Mouse (Mus musculus): ENCODE results near the gene Actl7b.

DNA sequence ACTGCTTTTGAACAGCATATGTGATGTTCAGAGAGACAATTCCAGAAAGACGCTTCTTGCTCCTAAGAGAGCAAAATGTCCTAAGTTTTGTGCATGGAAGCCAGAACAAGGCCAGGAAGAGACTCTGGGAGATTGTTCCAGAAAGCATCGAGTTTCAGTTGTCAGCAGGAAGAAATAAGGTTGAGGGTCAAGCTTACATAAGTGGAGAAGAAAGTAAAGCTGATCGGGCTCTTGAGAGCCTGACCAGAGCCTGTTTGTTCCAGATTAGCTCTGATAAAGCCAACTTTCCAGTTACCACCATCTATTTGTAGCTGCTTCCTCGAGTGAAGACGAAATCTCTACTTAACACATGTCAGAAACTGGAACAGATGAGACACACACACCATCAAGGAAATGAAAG lies 42.6 kb downstream of the Actl7b start:
- no peak for TF ChIP-seq CTCF (IDR thresholded peaks at IDR 0.05; ENCODE audit: low read depth, low read length)
- TF ChIP-seq POLR2A (IDR thresholded peaks at IDR 0.05; ENCODE audit: extremely low read depth, insufficient read depth, low read length), result no peak

All from liver, adult 2 months (tissue).